Mouse (Mus musculus): Measurements from ENCODE around the gene Susd3.

Gene Susd3

GRCm38 (mm10) chr13:49246626-49247025 is 1.9 kb downstream of the Susd3 start:
- in situ Hi-C loops (cut with MboI, MseI), result no loop called here

DNA sequence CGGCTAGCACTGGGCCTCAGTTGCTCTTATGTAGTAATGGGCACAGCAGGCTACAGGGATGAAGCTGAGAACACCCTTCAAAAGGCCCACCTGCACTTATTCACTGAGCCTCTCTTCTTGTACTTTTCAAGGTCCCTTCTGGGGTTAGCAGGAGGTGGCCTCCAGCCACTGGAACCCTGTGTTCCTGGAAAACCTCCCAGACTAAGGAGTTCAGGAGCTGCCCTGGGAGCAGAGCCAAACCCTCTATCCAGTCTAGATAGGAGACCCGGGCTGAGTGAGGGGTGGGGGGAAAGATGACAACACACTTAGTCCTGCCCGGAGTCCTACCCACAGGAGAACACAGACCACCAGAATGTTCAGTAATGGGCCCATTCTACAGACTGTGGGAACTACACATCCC is 2.5 kb downstream of the Susd3 start:
- in situ Hi-C loops (cut with MboI, MseI), result no loop called here

- in situ Hi-C loops (cut with MboI, MseI), result no loop called here
Observed at GRCm38 (mm10) chr13:49245251-49245650, 3.3 kb downstream of the Susd3 start.

DNA sequence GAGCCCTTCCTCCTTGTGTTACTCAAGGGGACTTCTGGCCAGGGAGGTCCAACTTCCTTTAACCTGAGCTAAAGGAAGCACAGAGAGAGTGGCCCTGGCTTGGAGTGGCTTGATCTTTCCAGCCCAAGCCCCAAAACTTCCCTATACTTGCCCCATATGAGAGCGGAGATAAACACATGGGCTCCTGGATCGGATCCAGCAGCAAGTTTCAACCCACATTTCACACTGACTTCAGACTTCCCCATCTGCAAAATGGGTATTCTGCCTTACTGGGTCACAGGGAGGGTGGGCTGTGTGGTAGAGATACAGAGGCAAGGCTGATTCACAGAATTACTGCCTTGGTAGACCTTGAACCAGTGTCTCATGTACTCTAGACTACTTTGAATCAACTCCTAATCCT is 5.0 kb downstream of the Susd3 start:
- in situ Hi-C loops (cut with MboI, MseI), result no loop called here

- in situ Hi-C loops (cut with MboI, MseI), result no loop called here
Observed at GRCm38 (mm10) chr13:49242321-49243065, 6.0 kb downstream of the Susd3 start.

DNA sequence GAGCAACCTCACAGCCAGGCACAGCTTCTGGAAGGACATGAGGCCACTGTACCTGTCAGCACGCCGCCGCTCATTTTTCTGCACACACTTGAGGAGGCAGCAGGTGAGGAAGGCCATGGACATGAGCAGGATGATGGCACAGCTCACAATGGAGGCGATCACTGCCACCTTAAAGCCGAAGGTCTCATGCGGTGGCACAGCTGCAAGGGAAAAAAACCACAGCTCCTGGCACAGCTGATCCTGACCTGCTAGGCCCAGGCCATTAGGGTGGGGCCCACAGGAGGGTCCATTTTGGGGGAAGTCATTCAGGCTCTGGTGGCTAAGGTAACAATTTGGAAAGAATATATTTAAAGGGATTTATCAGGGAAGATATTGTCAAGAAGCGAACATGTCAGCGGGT is 9.8 kb downstream of the Susd3 start:
- in situ Hi-C loops (cut with MboI, MseI), result no loop called here

DNA sequence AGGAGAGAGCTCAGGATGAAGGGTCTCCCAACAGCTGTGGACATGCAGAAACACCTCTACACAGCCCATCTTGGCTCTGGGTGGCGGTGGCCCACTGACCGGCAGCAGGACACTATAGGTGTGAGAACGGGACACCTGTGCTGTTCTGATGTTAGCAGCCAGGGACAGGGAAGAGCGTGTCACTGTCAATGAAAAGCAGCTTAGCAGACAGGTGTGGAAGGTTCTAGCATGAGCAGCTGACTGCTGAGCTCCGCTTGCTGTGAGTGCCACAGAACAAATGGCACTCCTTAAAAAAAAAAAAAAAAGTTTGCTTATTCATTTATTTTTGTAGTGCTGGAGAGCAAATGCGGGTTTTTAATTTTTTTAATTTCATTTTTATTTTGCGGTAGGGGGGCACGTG is 10.9 kb downstream of the Susd3 start:
- in situ Hi-C loops (cut with MboI, MseI), result no loop called here

- in situ Hi-C loops (cut with MboI, MseI), result no loop called here
Observed at GRCm38 (mm10) chr13:49234711-49235110, 13.8 kb downstream of the Susd3 start.

GRCm38 (mm10) chr13:49233792-49234572 is 14.5 kb downstream of the Susd3 start:
- in situ Hi-C loops (cut with MboI, MseI), result no loop called here

DNA sequence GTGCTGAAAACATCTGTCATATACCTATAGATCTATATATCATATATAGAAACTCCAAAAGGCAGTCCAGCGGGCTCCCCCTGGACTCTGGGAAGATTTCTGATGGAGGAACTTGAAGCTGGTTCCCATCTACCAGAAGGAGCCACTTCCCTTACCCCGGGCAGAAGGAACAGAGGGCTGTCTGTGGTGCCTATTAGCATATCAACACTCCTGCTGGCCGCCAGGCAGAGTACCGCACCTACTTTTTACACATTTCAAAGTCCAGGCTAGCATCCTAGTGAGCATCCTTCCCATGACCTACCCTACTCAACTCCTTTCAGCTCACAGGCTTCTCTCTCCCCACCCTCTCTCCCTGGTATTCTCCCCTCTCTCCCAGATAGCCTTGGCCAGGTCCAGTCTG is 22.9 kb downstream of the Susd3 start:
- in situ Hi-C loops (cut with MboI, MseI), result no loop called here

- in situ Hi-C loops (cut with MboI, MseI), result no loop called here
Observed at GRCm38 (mm10) chr13:49225159-49225558, 23.3 kb downstream of the Susd3 start.

GRCm38 (mm10) chr13:49224729-49225128 is 23.8 kb downstream of the Susd3 start:
- in situ Hi-C loops (cut with MboI, MseI), result no loop called here

DNA sequence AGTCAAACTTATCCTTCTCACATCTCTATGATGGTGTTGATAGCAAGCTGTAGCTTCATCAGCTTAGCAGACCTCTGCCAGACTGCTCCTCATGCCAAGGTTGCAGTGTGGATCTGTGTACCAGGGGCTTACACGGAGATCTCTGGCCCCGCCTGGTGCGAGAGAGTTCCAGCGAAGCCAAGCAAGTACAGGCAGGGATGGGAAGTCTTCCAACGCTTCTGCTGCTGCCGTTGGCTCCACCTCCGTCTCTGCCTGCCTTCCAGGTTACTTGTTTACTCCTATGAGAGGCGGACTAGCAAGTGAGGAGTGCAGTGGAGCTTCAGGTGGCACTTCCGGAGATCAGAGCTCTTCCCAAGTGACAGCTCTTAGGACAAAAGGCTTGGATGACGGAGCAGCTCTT is 24.2 kb downstream of the Susd3 start:
- in situ Hi-C loops (cut with MboI, MseI), result no loop called here

- in situ Hi-C loops (cut with MboI, MseI), result no loop called here
Observed at GRCm38 (mm10) chr13:49220912-49221311, 27.6 kb downstream of the Susd3 start.

GRCm38 (mm10) chr13:49219367-49219766 is 29.1 kb downstream of the Susd3 start:
- in situ Hi-C loops (cut with MboI, MseI), result no loop called here

DNA sequence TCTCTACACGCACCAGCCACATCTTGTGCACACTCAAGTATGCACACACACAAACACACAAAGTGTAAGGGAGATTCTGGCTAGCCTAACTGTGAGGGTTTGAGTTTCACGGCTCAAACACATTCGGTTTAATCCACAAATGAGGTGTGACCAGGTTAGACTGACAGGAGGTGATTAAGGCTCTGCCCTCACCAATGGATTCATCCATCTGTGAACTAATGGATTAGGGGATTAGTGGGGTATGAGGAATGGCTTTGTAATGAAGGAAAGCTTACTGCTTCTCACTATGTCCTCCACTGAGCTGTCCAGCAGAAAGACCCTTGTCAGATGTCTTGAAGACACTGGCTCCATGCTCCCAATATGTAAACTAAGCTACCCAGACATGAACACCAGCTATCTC is 29.9 kb downstream of the Susd3 start:
- in situ Hi-C loops (cut with MboI, MseI), result no loop called here

GRCm38 (mm10) chr13:49216808-49217561 is 31.5 kb downstream of the Susd3 start:
- in situ Hi-C loops (cut with MboI, MseI), result no loop called here

GRCm38 (mm10) chr13:49216220-49216552 is 32.3 kb downstream of the Susd3 start:
- in situ Hi-C loops (cut with MboI, MseI), result no loop called here

GRCm38 (mm10) chr13:49215504-49216219 is 32.8 kb downstream of the Susd3 start, which contains the start of gene Card19:
Card19 (minus strand) TSS chr13:49216037.
- in situ Hi-C loops (cut with MboI, MseI), result no loop called here

- in situ Hi-C loops (cut with MboI, MseI), result no loop called here
Observed at GRCm38 (mm10) chr13:49215128-49215503, 33.4 kb downstream of the Susd3 start.

DNA sequence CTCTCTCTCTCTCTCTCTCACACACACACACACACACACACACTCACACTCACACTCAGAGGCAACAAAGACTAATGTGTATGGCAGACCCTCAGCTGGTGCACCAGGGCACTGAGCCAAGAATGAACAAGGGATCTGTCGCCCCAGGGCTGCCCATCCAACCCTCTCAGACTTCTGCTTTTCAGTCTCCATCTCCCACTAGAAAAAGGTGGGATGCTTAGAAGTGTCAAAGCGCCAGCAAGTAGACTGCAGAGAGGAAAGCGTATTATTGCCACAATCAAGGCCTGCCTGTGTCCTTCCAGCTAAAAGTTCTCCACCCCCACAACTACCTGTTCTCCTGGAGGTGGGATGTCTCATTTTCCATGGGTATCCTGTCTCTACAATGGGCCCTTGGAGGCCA is 34.1 kb downstream of the Susd3 start:
- in situ Hi-C loops (cut with MboI, MseI), result no loop called here

DNA sequence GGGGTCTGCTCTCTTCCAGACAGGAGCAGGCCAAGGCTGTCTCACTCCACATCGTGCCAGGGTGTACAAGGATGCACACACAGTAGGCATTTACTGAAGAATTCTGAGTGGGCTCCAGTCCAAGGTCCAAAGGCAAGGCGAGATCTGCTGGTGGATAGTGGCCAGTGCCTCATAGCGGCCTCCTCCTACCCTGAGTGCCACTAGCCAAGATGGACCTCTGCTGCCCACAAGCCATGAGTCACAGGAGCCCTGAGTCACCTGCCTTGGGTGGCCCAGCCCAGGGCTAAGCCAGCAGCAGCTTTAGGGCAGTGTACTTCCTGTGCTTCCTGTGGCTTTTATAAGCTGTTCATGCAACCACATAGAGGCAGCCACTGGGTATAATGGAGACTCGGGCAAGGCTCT is 35.0 kb downstream of the Susd3 start:
- in situ Hi-C loops (cut with MboI, MseI), result no loop called here
